Mouse (Mus musculus) C2C12 (cell line): Measurements from ENCODE around the gene Tyro3. TPM values are rescaled to one million over a fixed set of nuclear protein-coding genes. Genes with fewer than 3 reads are reported as not detected.

Experiments used
- H3K27me3 ChIP-seq: one replicate; pipeline ENCODE4 v1.6.1; 2011; ENCODE audit not compliant: control insufficient read depth, insufficient read depth, insufficient read length
- H3K36me3 ChIP-seq: one replicate; pipeline ENCODE4 v1.6.1; 2011; ENCODE audit not compliant: control insufficient read depth, insufficient read depth
- H3K4me3 ChIP-seq: one replicate; pipeline ENCODE4 v1.5.1; 2011; ENCODE audit warnings: mild to moderate bottlenecking, control low read depth; ENCODE audit not compliant: poor library complexity, insufficient read depth, severe bottlenecking
- H3K79me2 ChIP-seq: one replicate; pipeline ENCODE4 v1.6.1; 2011; ENCODE audit not compliant: control insufficient read depth, insufficient read depth
- H3K79me3 ChIP-seq: one replicate; pipeline ENCODE4 v1.6.1; 2011; ENCODE audit warnings: low read depth, control low read depth
- H3ac ChIP-seq: one replicate; pipeline ENCODE3; 2011; ENCODE audit warnings: low read depth; ENCODE audit not compliant: control insufficient read depth, insufficient read length
- CEBPB ChIP-seq: IDR thresholded peaks from one replicate; pipeline ENCODE4 v1.6.1; 2011; ENCODE audit warnings: low read depth, mild to moderate bottlenecking, control low read depth, moderate library complexity
- CTCF ChIP-seq: IDR thresholded peaks from one replicate; pipeline ENCODE4 v1.5.1; 2011; ENCODE audit not compliant: control insufficient read depth, insufficient read depth, insufficient read length
- FOSL1 ChIP-seq: IDR thresholded peaks from one replicate; pipeline ENCODE4 v1.8.0; 2011; ENCODE audit warnings: mild to moderate bottlenecking, low read length; ENCODE audit not compliant: poor library complexity, insufficient read depth, severe bottlenecking
- MAX ChIP-seq: IDR thresholded peaks from one replicate; pipeline ENCODE4 v1.6.1; 2011; ENCODE audit warnings: mild to moderate bottlenecking, control low read depth
- MYOD1 ChIP-seq: IDR thresholded peaks from one replicate; pipeline ENCODE4 v1.6.1; 2011; ENCODE audit warnings: low read depth; ENCODE audit not compliant: control insufficient read depth, insufficient read length
- MYOG ChIP-seq: IDR thresholded peaks from one replicate; pipeline ENCODE4 v1.6.1; 2011; ENCODE audit not compliant: control insufficient read depth, insufficient read length; ENCODE audit errors: extremely low read depth
- USF1 ChIP-seq: IDR thresholded peaks from one replicate; pipeline ENCODE4 v1.6.1; 2011; ENCODE audit warnings: low read depth, mild to moderate bottlenecking, control low read depth, moderate library complexity
- polyA plus RNA-seq: library from polyadenylated mRNA; unstranded; fragments of >200 nt; fragmentation: generic; extraction: Trizol; gene quantifications from one replicate; pipeline ENCODE4 v1.2.1, GENCODE M21; 2012; ENCODE audit warnings: missing spikeins

Tyro3 gene
- polyA plus RNA-seq, 1 experiment: 9.3 TPM

DNA sequence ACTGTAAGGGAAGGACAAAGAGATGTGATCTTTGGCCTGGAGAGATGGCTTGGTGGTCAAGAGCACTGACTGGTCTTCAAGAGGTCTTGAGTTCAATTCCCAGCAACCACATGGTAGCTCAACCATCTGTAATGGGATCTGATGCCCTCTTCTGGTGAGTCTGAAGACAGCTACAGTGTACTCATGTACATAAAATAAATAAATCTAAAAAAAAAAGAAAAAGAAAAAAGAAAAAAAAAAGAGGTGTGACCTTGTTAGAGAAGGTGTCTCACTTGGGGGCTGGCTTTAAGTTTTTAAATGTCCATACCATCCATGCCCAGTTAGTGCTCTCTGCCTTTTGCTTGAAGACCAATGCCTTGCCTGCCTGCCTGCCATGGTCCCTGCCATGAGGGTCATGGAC lies 42.5 kb downstream of the Tyro3 start:
- H3K79me2 ChIP-seq: no peaks in the 10 kb centered on the region
- H3K79me3 ChIP-seq: no peaks in the 10 kb centered on the region
- no peaks in the 10 kb centered on the region for H3K27me3 ChIP-seq
- no peak for TF ChIP-seq MAX
- no peak for TF ChIP-seq FOSL1
- no peak for TF ChIP-seq USF1
- no peak for TF ChIP-seq MYOD1
- TF ChIP-seq CTCF: no peak
- no peak for TF ChIP-seq MYOG
- TF ChIP-seq CEBPB: no peak
- H3K4me3 ChIP-seq: no peak overlapping the region
- H3K36me3 ChIP-seq: no peaks in the 10 kb centered on the region
- no peak overlapping the region for H3ac ChIP-seq

DNA sequence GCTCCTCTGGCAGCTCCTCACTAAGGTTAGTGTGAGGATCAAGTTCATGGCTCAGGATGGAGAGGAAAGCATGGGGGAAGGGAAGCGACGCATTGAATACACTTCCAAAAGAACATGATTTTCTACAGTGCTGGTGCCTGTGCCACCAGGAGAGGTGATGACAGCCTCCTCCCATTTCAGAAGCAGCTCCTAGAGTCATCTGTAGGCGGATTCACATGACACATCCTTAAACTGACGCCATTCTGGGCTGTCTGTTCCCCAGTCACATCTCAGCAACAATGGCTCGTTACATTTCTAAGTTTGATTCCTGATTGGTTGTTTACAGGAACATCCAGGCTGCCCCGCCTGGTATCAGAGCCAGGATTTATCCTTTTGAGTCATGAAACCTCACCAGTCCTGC lies 44.5 kb downstream of the Tyro3 start:
- no peak for TF ChIP-seq USF1
- no peak for TF ChIP-seq MYOD1
- no peak for TF ChIP-seq CEBPB
- no peak for TF ChIP-seq MYOG
- TF ChIP-seq CTCF: no peak
- TF ChIP-seq FOSL1: no peak
- TF ChIP-seq MAX: no peak
- Histone ChIP-seq H3K36me3 (no peaks in the 10 kb centered on the region), H3K79me3 (no peaks in the 10 kb centered on the region), H3ac (no peak overlapping the region), H3K79me2 (no peaks in the 10 kb centered on the region), H3K27me3 (no peaks in the 10 kb centered on the region), H3K4me3 (no peak overlapping the region)

DNA sequence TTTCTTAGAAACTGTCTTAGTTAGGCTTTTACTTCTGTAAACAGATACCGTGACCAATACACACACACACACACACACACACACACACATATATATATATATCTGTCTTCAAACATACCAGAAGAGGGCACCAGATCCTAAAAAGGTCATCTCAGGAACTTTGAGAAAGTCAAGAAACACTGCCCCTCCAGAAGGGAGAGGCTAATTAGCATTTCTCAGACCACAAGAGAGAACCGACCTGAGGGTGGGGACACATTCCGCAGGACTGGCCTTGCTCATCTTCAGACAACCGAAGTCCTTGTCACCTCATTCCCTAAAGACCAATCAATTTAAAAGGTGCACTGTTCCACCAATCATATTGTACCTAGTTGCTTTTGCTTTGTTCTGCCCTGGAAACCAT lies 46.0 kb downstream of the Tyro3 start:
- Histone ChIP-seq H3ac (no peak overlapping the region), H3K36me3 (no peaks in the 10 kb centered on the region), H3K79me2 (no peaks in the 10 kb centered on the region), H3K79me3 (no peaks in the 10 kb centered on the region), H3K4me3 (no peak overlapping the region), H3K27me3 (no peaks in the 10 kb centered on the region)
- TF ChIP-seq MYOG: no peak
- no peak for TF ChIP-seq CTCF
- TF ChIP-seq FOSL1: no peak
- no peak for TF ChIP-seq CEBPB

DNA sequence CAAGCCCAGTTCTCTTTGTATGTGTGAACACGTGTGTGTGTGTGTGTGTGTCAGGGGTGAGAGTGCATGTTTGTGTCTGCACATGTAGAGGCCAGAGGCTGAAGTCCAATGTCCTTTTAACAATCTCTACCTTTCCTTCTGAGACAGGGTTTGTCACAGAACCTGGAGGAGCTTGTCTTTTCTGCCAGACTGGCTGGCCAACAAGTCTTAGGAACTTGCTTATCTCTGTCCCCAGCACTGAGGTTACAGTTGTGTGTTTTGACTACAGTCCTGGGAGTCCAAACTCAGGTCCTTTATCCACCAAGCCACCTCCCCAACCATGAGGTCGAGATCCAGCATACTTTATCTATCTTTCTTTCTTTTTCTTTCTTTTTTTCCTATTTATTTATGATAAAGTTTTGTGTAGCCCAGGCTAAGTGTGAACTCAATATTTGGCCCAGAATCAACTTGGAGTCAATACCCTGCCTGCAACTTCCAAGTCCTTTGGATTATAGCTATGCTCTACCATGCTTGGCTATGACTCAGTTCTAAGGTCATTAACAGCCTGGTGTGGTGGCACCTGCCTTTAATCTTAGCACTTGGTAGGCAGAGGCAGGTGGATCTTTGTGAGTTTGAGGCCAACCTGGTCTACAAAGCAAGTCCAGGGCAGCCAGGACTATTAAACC lies 48.5 kb downstream of the Tyro3 start:
- TF ChIP-seq MYOD1 (no peak), FOSL1 (no peak), MAX (no peak), CEBPB (no peak), MYOG (no peak), USF1 (no peak), CTCF (no peak)
- H3K36me3 ChIP-seq: no peaks in the 10 kb centered on the region
- no peak overlapping the region for H3K4me3 ChIP-seq
- H3ac ChIP-seq: no peak overlapping the region
- H3K27me3 ChIP-seq: no peaks in the 10 kb centered on the region
- no peaks in the 10 kb centered on the region for H3K79me2 ChIP-seq
- H3K79me3 ChIP-seq: no peaks in the 10 kb centered on the region

DNA sequence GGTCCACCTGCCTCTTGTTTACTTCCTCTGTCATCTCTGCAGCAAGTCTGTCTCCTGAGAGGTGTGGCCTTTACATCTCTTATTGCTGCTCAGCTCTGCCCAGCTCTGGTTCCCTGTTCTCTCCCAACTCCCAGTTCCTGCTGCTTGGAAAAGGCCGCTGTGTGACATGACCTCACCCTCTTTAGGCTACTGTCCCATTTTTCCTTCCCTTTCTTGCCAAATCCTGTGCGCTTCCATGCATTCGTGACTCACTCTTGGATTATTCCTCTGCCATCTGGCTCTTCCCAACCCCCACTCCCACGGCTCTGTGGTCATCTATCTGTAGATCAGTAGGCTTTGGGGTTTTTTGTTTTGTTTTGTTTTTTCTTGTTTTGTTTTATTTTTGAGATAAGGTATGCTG lies 49.4 kb downstream of the Tyro3 start:
- TF ChIP-seq MYOD1 (no peak), MYOG (no peak), FOSL1 (peak; percentile 51), CEBPB (peak; percentile 65), CTCF (no peak)
- no peak overlapping the region for H3K4me3 ChIP-seq
- no peaks in the 10 kb centered on the region for H3K79me2 ChIP-seq
- H3ac ChIP-seq: no peak overlapping the region
- no peaks in the 10 kb centered on the region for H3K36me3 ChIP-seq
- H3K79me3 ChIP-seq: no peaks in the 10 kb centered on the region
- H3K27me3 ChIP-seq: no peaks in the 10 kb centered on the region

DNA sequence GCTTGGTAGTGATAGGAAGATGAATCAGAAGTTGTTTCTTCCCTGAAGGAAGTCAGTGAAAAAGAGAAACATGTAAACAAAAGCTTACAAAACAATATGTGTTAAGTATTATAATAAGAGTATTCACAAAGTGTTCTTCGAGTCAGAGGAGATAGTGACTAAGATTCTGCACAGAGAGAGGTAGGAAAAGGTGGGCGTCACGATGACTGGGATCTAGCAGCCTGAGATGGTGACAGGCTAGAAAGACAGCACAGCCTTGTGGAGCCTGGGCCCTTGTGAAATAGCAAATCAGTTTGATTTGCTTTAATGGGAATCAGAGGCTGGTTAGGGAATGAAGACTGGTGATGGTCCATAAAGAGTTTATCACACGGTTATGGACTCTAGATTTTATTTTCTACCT lies 56.3 kb downstream of the Tyro3 start:
- no peaks in the 10 kb centered on the region for H3K79me2 ChIP-seq
- no peaks in the 10 kb centered on the region for H3K79me3 ChIP-seq
- no peaks in the 10 kb centered on the region for H3K27me3 ChIP-seq
- TF ChIP-seq CEBPB (no peak), CTCF (no peak), MYOG (no peak), USF1 (no peak), FOSL1 (no peak), MYOD1 (no peak), MAX (no peak)
- no peaks in the 10 kb centered on the region for H3K36me3 ChIP-seq
- no peak overlapping the region for H3K4me3 ChIP-seq
- no peak overlapping the region for H3ac ChIP-seq
